Mouse (Mus musculus) limb, embryonic 14.5 days (tissue): Measurements from ENCODE around the gene Fkbp9. TPM values are rescaled to one million over a fixed set of nuclear protein-coding genes. Genes with fewer than 3 reads are reported as not detected.
A peak's percentile ranks its signal among the peaks of the same experiment; 100 is the strongest.
"Not testable (repeated sequence)": the region's sequence is repeated elsewhere in the genome, so short reads cannot be mapped to it uniquely, and the experiment has no call there.

Experiments
- ATAC-seq: fragments of 200-750 bp; cut with Nextera tagmentation; 2 replicates; pipeline ENCODE4 v1.8.0; 2017; ENCODE audit warnings: low read depth, moderate number of reproducible peaks, moderate TSS enrichment; ENCODE audit not compliant: low FRiP score
- DNase-seq: peaks from one replicate; pipeline ENCODE4 v3.0.0-alpha.2; 2015; ENCODE audit warnings: low spot score
- H3K27ac ChIP-seq: fragments of 300-500 bp; sonication (generic); replicated peaks from 2 replicates; pipeline ENCODE4 v1.5.1; 2014; ENCODE audit warnings: low read depth, mild to moderate bottlenecking, low read length, moderate library complexity, mixed read lengths
- H3K27me3 ChIP-seq: fragments of 300-500 bp; sonication (generic); 2 replicates; pipeline ENCODE4 v1.6.1; 2014; ENCODE audit warnings: low read length, mixed read lengths; ENCODE audit not compliant: control insufficient read depth, insufficient read depth
- H3K36me3 ChIP-seq: fragments of 300-500 bp; sonication (generic); 2 replicates; pipeline ENCODE4 v1.6.1; 2014; ENCODE audit warnings: mild to moderate bottlenecking, low read length, moderate library complexity, mixed read lengths; ENCODE audit not compliant: control insufficient read depth, insufficient read depth
- H3K4me1 ChIP-seq: fragments of 300-500 bp; sonication (generic); 2 replicates; pipeline ENCODE4 v1.6.1; 2014; ENCODE audit warnings: antibody characterized with exemption, low read length, mixed read lengths; ENCODE audit not compliant: control insufficient read depth, insufficient read depth
- H3K4me2 ChIP-seq: fragments of 300-500 bp; sonication (generic); replicated peaks from 2 replicates; pipeline ENCODE4 v1.6.1; 2014; ENCODE audit warnings: low read depth, mild to moderate bottlenecking, low read length, moderate library complexity; ENCODE audit not compliant: severe bottlenecking
- H3K4me3 ChIP-seq: fragments of 300-500 bp; sonication (generic); replicated peaks from 2 replicates; pipeline ENCODE4 v1.5.1; 2014; ENCODE audit warnings: low read length
- H3K9ac ChIP-seq: fragments of 300-500 bp; sonication (generic); 2 replicates; pipeline ENCODE4 v1.6.1; 2014; ENCODE audit warnings: mild to moderate bottlenecking, low read depth, low read length, moderate library complexity; ENCODE audit not compliant: severe bottlenecking
- H3K9me3 ChIP-seq: fragments of 300-500 bp; sonication (generic); 2 replicates; pipeline ENCODE4 v1.6.1; 2016; ENCODE audit warnings: low read length; ENCODE audit not compliant: control insufficient read depth
- POLR2A ChIP-seq: fragments of 200-500 bp; IDR thresholded peaks from 2 replicates; pipeline ENCODE4 v1.8.0; 2012; ENCODE audit warnings: inconsistent platforms, mild to moderate bottlenecking, moderate library complexity, borderline replicate concordance; ENCODE audit not compliant: insufficient read depth, insufficient read length; ENCODE audit errors: extremely low read depth
- WGBS: fragments of 180-500 bp; shearing (Covaris S2); extraction: QIAGEN DNeasy Blood & Tissue Kit; methylation state at CpG from one replicate; pipeline ENCODE4 v1.1.7; 2014; 5-methylcytosine and 5-hydroxymethylcytosine counted together
- polyA plus RNA-seq, 2 experiments: library from polyadenylated mRNA; depleted of rRNA in 1 of 2; stranded (reverse) in 1 of 2; unstranded in 1 of 2; fragments of >200 nt; fragmentation: Nextera tagmentation in 1 of 2; extraction: Ambion mirVana in 1 of 2; gene quantifications; 2 replicates each; pipeline versions ENCODE4 v1.2.1 to v1.2.3; 2012 to 2014

Fkbp9 gene
- polyA plus RNA-seq, 2 experiments: 219 to 239 TPM

GRCm38 (mm10) chr6:56856748-56857147 lies 24.9 kb downstream of the Fkbp9 start:
- Histone ChIP-seq H3K27me3 (no peaks in the 10 kb centered on the region), H3K9ac (no peak overlapping the region), H3K4me1 (no peaks in the 10 kb centered on the region), H3K27ac (no peak overlapping the region), H3K4me3 (no peak overlapping the region), H3K4me2 (no peak overlapping the region), H3K9me3 (no peaks in the 10 kb centered on the region), H3K36me3 (peaks cover 65% of the 10 kb centered on the region)
- TF ChIP-seq POLR2A: no peak
- DNase-seq (peak; percentile 30), ATAC-seq (no peak)
- 71% methylated on average over 5 of the region's 5 CpGs for WGBS

- Histone ChIP-seq H3K4me2 (no peak overlapping the region), H3K27ac (no peak overlapping the region), H3K36me3 (peaks cover 61% of the 10 kb centered on the region), H3K9me3 (no peaks in the 10 kb centered on the region), H3K27me3 (no peaks in the 10 kb centered on the region), H3K4me1 (no peaks in the 10 kb centered on the region), H3K9ac (no peak overlapping the region), H3K4me3 (no peak overlapping the region)
- no peak for TF ChIP-seq POLR2A
- ATAC-seq (no peak), DNase-seq (no peak)
- 88% methylated on average over 8 of the region's 8 CpGs for WGBS
Measured at GRCm38 (mm10) chr6:56860205-56860848, 28.5 kb downstream of the Fkbp9 start.

DNA sequence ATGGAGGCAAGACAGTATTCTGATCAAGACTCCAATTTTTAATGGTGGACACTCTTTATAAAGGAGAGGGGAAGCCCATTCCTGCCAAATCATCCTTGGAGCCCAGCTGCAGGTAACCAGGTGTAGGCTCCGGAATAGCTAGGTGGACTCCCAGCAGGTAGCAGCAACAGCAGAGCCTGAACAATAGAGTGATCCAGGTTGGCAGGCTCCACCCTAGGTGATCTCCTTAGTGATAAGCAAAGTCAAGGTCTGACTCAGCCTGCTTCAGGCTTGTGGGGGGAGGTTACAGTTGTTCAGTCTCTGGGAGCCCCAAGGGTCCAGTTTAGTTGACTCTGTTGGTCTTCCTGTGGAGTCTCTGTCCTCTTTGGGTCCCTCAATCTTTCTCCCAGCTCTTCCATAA lies 35.0 kb downstream of the Fkbp9 start:
- peaks cover 43% of the 10 kb centered on the region for H3K36me3 ChIP-seq
- DNase-seq, ATAC-seq, H3K27ac ChIP-seq, H3K27me3 ChIP-seq, H3K9ac ChIP-seq, H3K4me2 ChIP-seq, H3K9me3 ChIP-seq, H3K4me1 ChIP-seq, H3K4me3 ChIP-seq: not testable (repeated sequence)
- WGBS: 82% methylated on average over 1 of the region's 1 CpGs

- WGBS: 64% methylated on average over 8 of the region's 8 CpGs
- no peaks in the 10 kb centered on the region for H3K9me3 ChIP-seq
- H3K9ac ChIP-seq: no peak overlapping the region
- DNase-seq (no peak), ATAC-seq (no peak)
- no peak overlapping the region for H3K4me3 ChIP-seq
- H3K36me3 ChIP-seq: peaks cover 40% of the 10 kb centered on the region
- H3K4me1 ChIP-seq: no peaks in the 10 kb centered on the region
- H3K4me2 ChIP-seq: no peak overlapping the region
- no peaks in the 10 kb centered on the region for H3K27me3 ChIP-seq
- no peak overlapping the region for H3K27ac ChIP-seq
- TF ChIP-seq POLR2A: no peak
Measured at GRCm38 (mm10) chr6:56868565-56868964, 36.7 kb downstream of the Fkbp9 start.

- 76% methylated on average over 2 of the region's 2 CpGs for WGBS
- H3K9me3 ChIP-seq: no peaks in the 10 kb centered on the region
- DNase-seq: no peak
Measured at GRCm38 (mm10) chr6:56870027-56870426, 38.2 kb downstream of the Fkbp9 start.

DNA sequence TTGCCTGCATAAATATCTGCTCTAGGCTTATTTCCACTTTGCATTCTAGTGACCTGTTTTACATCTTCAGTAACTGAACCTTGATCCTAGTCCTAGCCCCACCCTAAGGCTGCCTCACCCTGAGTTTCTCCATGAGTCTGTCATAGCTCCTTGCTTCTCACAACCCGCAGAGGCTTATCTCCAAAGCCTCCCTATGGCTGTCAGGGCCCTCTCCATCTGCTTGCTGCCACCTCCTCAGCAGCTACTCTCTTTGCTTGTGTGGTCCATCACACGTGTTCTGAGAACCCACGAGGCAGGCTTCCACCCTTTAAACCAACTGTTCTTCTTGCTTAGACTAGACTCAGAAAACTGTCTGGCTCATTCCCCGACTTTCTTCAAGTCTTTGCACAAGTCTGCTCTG lies 45.0 kb downstream of the Fkbp9 start:
- DNase-seq: no peak
- Histone ChIP-seq H3K27ac (no peak overlapping the region), H3K4me2 (no peak overlapping the region), H3K9me3 (no peaks in the 10 kb centered on the region), H3K9ac (no peak overlapping the region), H3K4me1 (no peaks in the 10 kb centered on the region), H3K36me3 (peaks cover 62% of the 10 kb centered on the region), H3K4me3 (no peak overlapping the region), H3K27me3 (no peaks in the 10 kb centered on the region)
- TF ChIP-seq POLR2A: no peak
- no peak for ATAC-seq
- WGBS: 93% methylated on average over 4 of the region's 4 CpGs

More at GRCm38 (mm10) chr6:56870027-56870426, 38.2 kb downstream of the Fkbp9 start:
- Histone ChIP-seq H3K4me2 (no peak overlapping the region), H3K4me3 (no peak overlapping the region), H3K36me3 (peaks cover 41% of the 10 kb centered on the region), H3K27me3 (no peaks in the 10 kb centered on the region), H3K9ac (no peak overlapping the region), H3K27ac (no peak overlapping the region), H3K4me1 (no peaks in the 10 kb centered on the region)
- TF ChIP-seq POLR2A: no peak
- no peak for ATAC-seq
